Mouse (Mus musculus): ENCODE results near the gene Dot1l. TPM values are rescaled to one million over a fixed set of nuclear protein-coding genes. Genes with fewer than 3 reads are reported as not detected.
A peak's percentile ranks its signal among the peaks of the same experiment; 100 is the strongest.
"Not testable (repeated sequence)": the region's sequence is repeated elsewhere in the genome, so short reads cannot be mapped to it uniquely, and the experiment has no call there.

The Dot1l gene
- polyA plus RNA-seq, 1 experiment from 2014 or later: 17.9 TPM

DNA sequence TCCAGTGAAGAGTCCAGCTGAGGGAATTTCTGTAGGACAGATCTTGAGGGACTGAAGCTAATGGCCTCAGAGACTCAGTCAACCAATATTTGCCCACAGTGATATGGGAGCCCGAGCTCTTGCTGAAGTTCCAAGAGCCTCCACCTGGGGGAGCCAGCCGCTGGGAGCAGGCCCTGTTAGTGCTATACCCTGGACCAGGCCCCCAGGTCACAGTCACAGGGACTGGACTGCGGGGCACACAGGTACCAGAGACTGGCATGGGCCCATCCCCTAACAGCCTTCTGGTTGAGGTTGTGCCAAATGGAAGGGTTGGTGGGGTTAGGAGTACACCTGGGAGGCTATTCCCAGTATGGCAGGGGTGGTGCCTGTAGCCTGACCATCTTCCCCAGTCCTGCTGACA lies 50.9 kb downstream of the Dot1l start:
- Histone ChIP-seq H3K4me3 (0 out of 2 replicates have a peak overlapping the region, but pooled peaks have one; percentile 51), H3K27me3 (peaks cover 41% of the 10 kb centered on the region), H3K27ac (no peak overlapping the region), H3K4me1 (peaks cover 42% of the 10 kb centered on the region), H3K36me3 (peaks cover 46% of the 10 kb centered on the region), H3K9ac (no peak overlapping the region), H3K4me2 (peak overlapping the region; percentile 94; the same call in 1 of the 2 replicates), H3K9me3 (no peaks in the 10 kb centered on the region)
- no peak for ATAC-seq (ENCODE audit: insufficient number of reproducible peaks, insufficient read depth, low FRiP score, low TSS enrichment, low read depth)
- WGBS: 20% methylated on average over 3 of the region's 3 CpGs

DNA sequence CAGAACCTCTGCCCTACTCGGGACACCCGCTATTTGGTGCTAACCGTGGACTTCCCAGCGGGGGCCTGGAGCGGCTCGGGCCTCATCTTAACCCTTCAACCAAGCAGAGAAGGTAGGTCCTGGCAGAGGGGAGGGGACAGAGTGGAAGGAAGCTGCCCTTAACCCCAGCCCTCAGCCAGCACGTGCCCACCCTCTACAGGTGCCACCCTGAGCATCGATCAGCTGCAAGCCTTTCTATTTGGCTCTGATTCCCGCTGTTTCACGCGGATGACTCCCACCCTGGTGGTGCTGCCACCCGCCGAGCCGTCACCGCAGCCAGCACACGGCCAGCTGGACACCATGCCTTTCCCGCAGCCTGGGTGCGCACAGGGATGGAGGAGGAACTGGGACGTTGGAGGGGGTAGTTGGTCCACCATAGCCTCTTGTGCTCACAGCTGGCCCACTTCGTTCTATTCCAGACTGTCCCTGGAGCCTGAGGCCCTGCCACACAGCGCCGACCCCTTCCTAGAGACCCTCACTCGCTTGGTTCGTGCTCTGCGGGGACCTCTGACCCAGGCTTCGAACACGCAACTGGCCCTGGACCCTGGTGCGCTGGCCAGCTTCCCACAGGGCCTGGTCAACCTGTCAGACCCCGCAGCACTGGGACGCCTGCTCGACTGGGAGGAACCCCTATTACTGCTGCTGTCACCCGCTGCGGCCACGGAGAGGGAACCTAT lies 51.5 kb downstream of the Dot1l start:
- ATAC-seq (ENCODE audit: insufficient number of reproducible peaks, insufficient read depth, low FRiP score, low TSS enrichment, low read depth): no peak
- Histone ChIP-seq H3K4me3 (peak overlapping the region; percentile 51), H3K9ac (peak overlapping the region; percentile 79), H3K36me3 (peaks cover 40% of the 10 kb centered on the region), H3K27ac (peak overlapping the region; percentile 88), H3K27me3 (peaks cover 46% of the 10 kb centered on the region), H3K4me1 (peaks cover 42% of the 10 kb centered on the region), H3K9me3 (no peaks in the 10 kb centered on the region), H3K4me2 (peak overlapping the region; percentile 94)
- WGBS: 43% methylated on average over 34 of the region's 34 CpGs

DNA sequence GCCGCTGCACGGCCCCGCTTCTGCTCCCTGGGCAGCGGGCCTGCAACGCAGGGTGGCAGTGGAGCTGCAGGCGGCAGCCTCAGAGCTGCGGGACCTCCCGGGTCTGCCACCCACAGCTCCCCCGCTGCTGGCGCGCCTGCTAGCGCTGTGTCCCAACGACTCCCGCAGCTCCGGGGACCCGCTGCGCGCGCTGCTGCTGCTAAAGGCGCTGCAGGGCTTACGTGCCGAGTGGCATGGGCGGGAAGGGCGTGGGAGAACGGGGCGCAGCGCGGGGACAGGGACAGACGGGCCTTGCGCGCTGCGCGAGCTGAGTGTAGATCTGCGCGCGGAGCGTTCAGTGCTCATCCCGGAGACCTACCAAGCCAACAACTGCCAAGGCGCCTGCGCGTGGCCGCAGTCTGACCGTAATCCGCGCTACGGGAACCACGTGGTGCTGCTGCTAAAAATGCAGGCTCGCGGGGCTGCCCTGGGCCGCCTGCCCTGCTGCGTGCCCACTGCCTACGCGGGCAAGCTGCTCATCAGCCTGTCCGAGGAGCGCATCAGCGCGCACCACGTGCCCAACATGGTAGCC lies 52.1 kb downstream of the Dot1l start:
- Histone ChIP-seq H3K27me3 (peaks cover 46% of the 10 kb centered on the region), H3K9me3 (no peaks in the 10 kb centered on the region), H3K9ac (peak overlapping the region; percentile 79), H3K4me1 (peaks cover 42% of the 10 kb centered on the region), H3K27ac (peak overlapping the region; percentile 88), H3K36me3 (peaks cover 34% of the 10 kb centered on the region), H3K4me2 (peak overlapping the region; percentile 94), H3K4me3 (peak overlapping the region; percentile 51)
- peak; percentile 21 for ATAC-seq (ENCODE audit: insufficient number of reproducible peaks, insufficient read depth, low FRiP score, low TSS enrichment, low read depth)
- WGBS: under 1% methylated on average over 58 of the region's 58 CpGs

DNA sequence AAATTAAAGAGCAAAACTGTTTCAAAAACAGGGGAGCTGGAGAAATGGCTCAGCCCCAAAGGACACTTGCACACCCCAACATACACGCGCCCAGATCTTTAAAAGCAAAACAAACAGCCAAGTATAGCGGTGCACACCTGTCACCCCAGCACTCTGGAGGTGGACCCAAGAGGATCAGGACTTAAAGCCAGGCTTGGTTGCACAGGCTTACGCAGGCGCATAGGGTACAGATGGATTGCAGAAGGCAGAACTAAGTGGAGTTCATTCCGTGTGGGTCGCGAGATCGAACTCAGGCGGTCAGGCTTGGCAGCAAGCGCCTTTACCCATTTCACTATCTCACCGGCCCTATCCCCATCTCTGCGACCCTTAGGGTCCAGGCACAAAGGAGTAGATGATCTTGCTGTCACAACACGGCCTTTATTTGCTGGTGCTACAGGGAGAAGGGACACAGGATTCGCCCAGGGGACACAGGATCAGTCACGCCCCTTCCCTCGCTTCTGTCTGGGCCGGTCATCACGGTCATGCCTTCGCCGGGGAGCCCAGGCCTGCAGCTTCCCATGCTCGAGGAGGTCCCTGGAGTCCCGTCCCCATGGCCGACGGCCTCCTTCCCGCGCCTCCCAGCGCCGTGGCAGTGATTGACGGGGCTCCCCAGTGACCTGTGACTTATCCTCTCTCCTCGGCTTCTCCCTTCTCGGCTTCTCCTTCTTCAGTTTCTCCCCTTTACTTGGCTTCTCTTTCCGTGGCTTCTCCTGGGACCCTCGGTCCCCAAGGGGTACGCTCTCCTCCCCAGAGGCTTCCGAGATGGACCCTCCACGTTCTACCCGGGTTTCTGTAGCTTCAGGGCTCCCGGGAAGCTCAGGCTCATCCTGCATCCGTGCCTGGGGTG lies 53.3 kb downstream of the Dot1l start:
- peaks cover 22% of the 10 kb centered on the region for H3K36me3 ChIP-seq
- 15% methylated on average over 40 of the region's 40 CpGs for WGBS
- peak overlapping the region; percentile 51 for H3K4me3 ChIP-seq
- H3K4me2 ChIP-seq: peak overlapping the region; percentile 94
- ATAC-seq (ENCODE audit: insufficient number of reproducible peaks, insufficient read depth, low FRiP score, low TSS enrichment, low read depth): no peak
- H3K9me3 ChIP-seq: no peaks in the 10 kb centered on the region
- H3K9ac ChIP-seq: peak overlapping the region; percentile 54
- H3K4me1 ChIP-seq: peaks cover 42% of the 10 kb centered on the region
- H3K27ac ChIP-seq: no peak overlapping the region
- peaks cover 46% of the 10 kb centered on the region for H3K27me3 ChIP-seq

DNA sequence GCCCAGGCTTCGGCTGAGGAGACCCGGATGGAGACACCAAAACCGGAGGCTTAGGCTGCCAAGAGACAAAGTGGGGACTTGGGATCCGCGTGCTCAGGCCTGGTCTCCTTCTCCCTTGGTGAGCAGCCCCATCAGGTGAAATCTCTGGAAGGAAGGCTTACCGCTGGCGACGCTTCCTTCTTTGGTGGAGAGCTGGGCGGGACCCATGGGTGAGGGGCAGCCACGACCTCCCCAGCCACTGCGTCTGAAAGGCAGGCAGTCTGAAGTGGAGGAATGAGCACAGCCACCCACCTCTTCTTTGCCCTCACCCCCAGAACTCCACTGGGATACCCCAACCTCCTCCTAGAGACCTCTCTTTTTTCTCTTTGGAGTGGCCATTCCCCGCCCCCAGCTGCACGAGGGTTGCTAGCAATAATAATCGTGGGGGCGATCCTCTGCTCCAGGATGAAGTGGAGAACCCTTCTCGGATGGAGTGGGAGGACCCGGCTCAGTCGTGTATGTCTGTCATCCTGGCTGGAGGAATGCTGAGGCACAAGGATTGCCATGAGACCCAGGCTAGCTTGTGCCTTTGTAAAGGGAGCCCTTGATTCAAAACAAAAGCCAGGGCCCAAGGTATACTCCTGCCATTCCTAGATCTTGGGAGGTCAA lies 54.1 kb downstream of the Dot1l start:
- no peak for ATAC-seq (ENCODE audit: insufficient number of reproducible peaks, insufficient read depth, low FRiP score, low TSS enrichment, low read depth)
- peaks cover 46% of the 10 kb centered on the region for H3K27me3 ChIP-seq
- H3K27ac ChIP-seq: no peak overlapping the region

DNA sequence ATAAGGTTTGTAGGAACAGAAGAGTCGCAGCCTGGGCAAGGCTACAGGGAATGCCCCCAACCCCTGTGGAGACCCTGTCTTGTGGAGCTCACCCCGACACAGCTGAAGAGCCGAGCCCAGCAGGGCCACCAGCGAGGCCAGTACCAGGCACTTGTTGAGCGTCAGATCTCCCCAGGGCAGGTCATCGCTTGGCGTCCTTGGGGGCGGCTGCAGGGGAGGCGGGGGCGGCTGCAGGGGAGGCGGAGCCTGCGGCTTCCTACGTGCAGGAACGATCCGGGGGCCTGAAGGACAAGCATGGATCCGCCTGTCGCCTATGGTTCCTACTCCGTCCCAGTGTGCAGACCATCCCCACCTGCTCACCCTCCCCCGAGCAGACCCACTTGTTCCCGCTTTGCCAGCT lies 55.1 kb downstream of the Dot1l start:
- Histone ChIP-seq H3K9ac (peak overlapping the region; percentile 40), H3K4me3 (peak overlapping the region; percentile 7; the same call in 1 of the 2 replicates), H3K9me3 (no peaks in the 10 kb centered on the region), H3K27me3 (peaks cover 46% of the 10 kb centered on the region), H3K27ac (no peak overlapping the region), H3K4me1 (peaks cover 42% of the 10 kb centered on the region), H3K4me2 (peak overlapping the region; percentile 38), H3K36me3 (peaks cover 4% of the 10 kb centered on the region)
- WGBS: 4% methylated on average over 20 of the region's 20 CpGs
- no peak for ATAC-seq (ENCODE audit: insufficient number of reproducible peaks, insufficient read depth, low FRiP score, low TSS enrichment, low read depth)

More for the DNA sequence above, 54.1 kb downstream of the Dot1l start:
- no peaks in the 10 kb centered on the region for H3K9me3 ChIP-seq
- peaks cover 14% of the 10 kb centered on the region for H3K36me3 ChIP-seq
- peak overlapping the region; percentile 51 for H3K4me3 ChIP-seq
- peak overlapping the region; percentile 54 for H3K9ac ChIP-seq
- 6% methylated on average over 18 of the region's 18 CpGs for WGBS
- H3K4me2 ChIP-seq: peak overlapping the region; percentile 39
- H3K4me1 ChIP-seq: peaks cover 42% of the 10 kb centered on the region

DNA sequence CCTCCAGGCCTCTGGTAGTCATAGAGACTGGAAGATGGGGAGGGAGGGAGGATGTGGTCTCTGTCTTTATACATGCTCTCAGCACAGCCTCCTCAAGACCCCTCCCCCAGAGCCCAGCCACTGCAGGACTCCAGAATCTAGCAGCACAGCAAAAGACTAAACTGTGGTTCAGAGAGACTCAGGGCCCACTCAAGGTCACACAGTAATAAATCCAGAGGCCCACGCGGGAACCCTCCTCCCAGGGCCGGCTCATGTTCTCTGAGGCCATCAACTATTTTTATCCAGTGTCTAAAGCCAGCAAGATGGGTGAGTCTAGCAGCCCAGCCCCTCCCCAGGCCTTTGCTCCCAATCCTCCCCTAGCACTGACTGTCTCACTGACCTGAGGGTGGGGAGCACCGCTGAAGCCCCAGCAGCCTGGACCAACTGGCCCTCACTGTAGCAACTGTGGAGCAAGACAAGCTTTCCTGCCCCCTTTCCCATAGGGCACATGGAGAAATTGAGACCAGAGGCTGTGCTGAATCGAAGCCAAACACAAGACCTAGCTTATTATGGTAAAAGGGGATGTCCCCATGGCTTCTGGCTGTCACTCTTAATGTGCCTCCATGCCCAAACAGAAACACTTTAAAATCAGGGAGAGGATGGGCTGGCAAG lies 57.5 kb downstream of the Dot1l start:
- Histone ChIP-seq H3K9me3 (no peaks in the 10 kb centered on the region), H3K27ac (no peak overlapping the region), H3K36me3 (no peaks in the 10 kb centered on the region), H3K4me1 (peaks cover 26% of the 10 kb centered on the region), H3K9ac (peak overlapping the region; percentile 54), H3K4me2 (no peak overlapping the region), H3K27me3 (peaks cover 36% of the 10 kb centered on the region), H3K4me3 (no peak overlapping the region)
- 58% methylated on average over 5 of the region's 5 CpGs for WGBS
- ATAC-seq (ENCODE audit: insufficient number of reproducible peaks, insufficient read depth, low FRiP score, low TSS enrichment, low read depth): no peak

DNA sequence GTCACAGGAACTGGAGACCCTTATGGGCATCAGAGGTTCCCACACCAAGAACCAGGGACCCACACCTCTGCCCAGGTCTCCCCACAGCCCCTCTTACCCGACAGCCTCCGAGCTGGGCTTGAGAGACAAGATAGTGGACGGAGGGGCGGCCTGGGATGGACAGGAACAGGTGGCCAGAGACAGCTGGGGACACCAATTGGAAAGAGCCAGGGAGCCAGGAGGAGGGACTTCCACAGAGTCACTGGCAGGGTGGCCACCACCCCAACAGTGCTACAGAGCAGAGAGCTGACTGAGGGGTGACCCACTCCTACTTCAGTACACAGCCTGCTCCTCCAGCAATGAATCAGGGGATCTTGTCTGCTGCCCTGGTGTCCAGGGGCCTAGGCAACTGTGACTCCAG lies 58.4 kb downstream of the Dot1l start, which contains the start of gene Jsrp1:
TSS of gene Jsrp1 (minus strand) at position 133 of the 400 bp plus-strand sequence.
- Histone ChIP-seq H3K4me2 (no peak within 1 kb of the TSS), H3K4me3 (no peak within 1 kb of the TSS), H3K4me1 (peaks cover 17% of the 10 kb centered on the region), H3K27ac (no peak within 1 kb of the TSS), H3K27me3 (peaks cover 30% of the 10 kb centered on the region), H3K36me3 (no peaks in the 10 kb centered on the region), H3K9ac (peak within 1 kb of the TSS; percentile 54), H3K9me3 (no peaks in the 10 kb centered on the region)
- ATAC-seq (ENCODE audit: insufficient number of reproducible peaks, insufficient read depth, low FRiP score, low TSS enrichment, low read depth): no peak
- WGBS: 70% methylated on average over 4 of the region's 4 CpGs

DNA sequence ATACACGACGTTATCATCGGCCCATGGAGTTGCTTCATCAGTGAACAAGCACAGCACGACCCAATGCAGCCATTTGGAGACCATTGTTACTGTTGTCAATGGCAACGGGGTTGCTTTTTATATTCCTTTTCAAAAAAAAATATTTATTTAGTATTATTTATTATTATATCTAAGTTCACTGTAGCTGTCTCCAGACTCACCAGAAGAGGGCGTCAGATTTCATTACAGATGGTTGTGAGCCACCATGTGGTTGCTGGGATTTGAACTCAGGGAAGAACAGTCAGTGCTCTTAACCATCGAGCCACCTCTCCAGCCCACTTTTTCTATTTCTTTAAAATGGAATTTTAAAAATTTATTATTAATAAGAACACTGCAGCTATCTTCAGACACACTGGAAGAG lies 59.8 kb downstream of the Dot1l start:
- Histone ChIP-seq H3K9me3 (no peaks in the 10 kb centered on the region), H3K4me1 (peaks cover 6% of the 10 kb centered on the region), H3K4me2 (no peak overlapping the region), H3K4me3 (no peak overlapping the region), H3K27me3 (peaks cover 15% of the 10 kb centered on the region), H3K9ac (no peak overlapping the region), H3K27ac (no peak overlapping the region), H3K36me3 (no peaks in the 10 kb centered on the region)
- WGBS: 65% methylated on average over 7 of the region's 7 CpGs
- ATAC-seq (ENCODE audit: insufficient number of reproducible peaks, insufficient read depth, low FRiP score, low TSS enrichment, low read depth): no peak

DNA sequence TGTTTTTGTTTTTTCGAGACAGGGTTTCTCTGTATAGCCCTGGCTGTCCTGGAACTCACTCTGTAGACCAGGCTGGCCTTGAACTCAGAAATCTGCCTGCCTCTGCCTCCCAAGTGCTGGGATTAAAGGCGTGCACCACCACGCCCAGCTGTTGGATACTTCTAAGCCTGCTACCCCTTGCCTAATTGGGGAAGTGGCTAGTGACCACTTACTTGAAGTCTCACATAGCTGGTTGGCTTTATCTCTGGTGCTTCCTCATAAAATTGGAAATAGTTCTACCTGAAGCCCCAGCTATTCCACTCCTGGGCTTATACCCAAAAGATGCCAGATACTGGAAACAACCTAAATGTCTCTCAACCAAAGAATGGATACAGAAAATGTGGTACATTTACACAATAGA lies 61.3 kb downstream of the Dot1l start:
- not testable (repeated sequence) for H3K4me2 ChIP-seq; H3K9ac ChIP-seq; H3K27me3 ChIP-seq; H3K4me3 ChIP-seq; H3K9me3 ChIP-seq; ATAC-seq (ENCODE audit: insufficient number of reproducible peaks, insufficient read depth, low FRiP score, low TSS enrichment, low read depth); H3K4me1 ChIP-seq; H3K36me3 ChIP-seq; H3K27ac ChIP-seq
- 79% methylated on average over 3 of the region's 3 CpGs for WGBS

DNA sequence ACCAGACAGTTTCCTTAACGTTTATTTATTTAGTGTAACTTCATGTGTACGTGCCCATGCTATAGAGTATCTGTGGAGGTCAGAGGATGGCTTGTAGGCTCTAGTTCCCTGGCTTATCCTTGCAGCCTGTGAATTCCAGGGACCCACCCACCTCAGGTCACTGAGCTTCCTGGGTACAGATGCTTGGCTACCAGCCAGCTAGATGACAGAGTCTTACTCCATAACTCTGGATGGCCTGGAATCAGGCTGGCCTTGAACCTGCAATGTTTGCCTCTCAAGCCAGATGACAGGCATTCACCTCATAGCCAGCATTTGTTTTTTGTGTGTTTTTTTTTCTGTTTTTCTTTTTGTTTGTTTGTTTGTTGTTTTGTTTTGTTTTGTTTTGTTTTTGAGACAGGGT lies 62.2 kb downstream of the Dot1l start:
- no peak for ATAC-seq (ENCODE audit: insufficient number of reproducible peaks, insufficient read depth, low FRiP score, low TSS enrichment, low read depth)
- H3K9ac ChIP-seq: no peak overlapping the region

More for the DNA sequence above, 62.2 kb downstream of the Dot1l start:
- Histone ChIP-seq H3K4me2 (no peak overlapping the region), H3K36me3 (no peaks in the 10 kb centered on the region), H3K4me1 (no peaks in the 10 kb centered on the region), H3K27ac (no peak overlapping the region), H3K9me3 (no peaks in the 10 kb centered on the region), H3K27me3 (no peaks in the 10 kb centered on the region), H3K4me3 (no peak overlapping the region)
- 76% methylated on average over 2 of the region's 2 CpGs for WGBS

Measured in embryonic facial prominence, embryonic 13.5 days (tissue).